In genomic region chr1:14109190-14109482, GRCm38 (mm10) we compare ENCODE assay signal across 9 mouse cellular contexts.
DNase-seq lines count a peak whose midpoint lies in the region; ATAC-seq and TF ChIP-seq lines count a peak whose summit lies in the region.
"Had no signal": no experiment of that assay in that cellular context is flagged by ENCODE, and none has a peak within 500 bp of the region (broad histone marks: within the 10 kb centered on the region; RNA-seq: fewer than 3 reads in every experiment).

No protein-coding gene starts in this region.

- intact Hi-C loops in heart, postnatal 36 days (cut with DNase I) = no loop called here
- intact Hi-C loops in left cerebral cortex, adult 2 months (cut with DNase I) = loop anchor here (5.0 kb wide), 1 partner anchor 78 kb away; no protein-coding TSS in a partner anchor

- no peak for TF ChIP-seq CTCF in left cerebral cortex, adult 2 months (IDR thresholded peaks at IDR 0.05)

- no peak overlapping the region for H3K4me3 ChIP-seq in left cerebral cortex, adult 2 months
- H3K4me3 ChIP-seq: heart, embryonic 13.5 days had no signal

- peak overlapping the region; percentile 26; the same call in 1 of the 2 replicates for H3K27ac ChIP-seq in left cerebral cortex, adult 2 months
- H3K27ac ChIP-seq: heart, embryonic 13.5 days had no signal

- no peak for ATAC-seq in activated CD4-positive, CD25-positive, alpha-beta regulatory T cell, adult 4 months
- ATAC-seq: lung, postnatal 0 days had no signal

- peak; percentile 80 for DNase-seq in heart, adult 11 months
- DNase-seq in heart, postnatal 36 days = no peak
- DNase-seq in left cerebral cortex, adult 2 months (ENCODE audit: extremely low spot score in 1 of 2, low spot score in 2 of 2) = no peak
- no peak for DNase-seq in left cerebral cortex, adult 18-20 months (ENCODE audit: low spot score in 2 of 2)
- peak; percentile 5 for DNase-seq in right cerebral cortex, postnatal 4 days
- no peak for DNase-seq in right cerebral cortex, postnatal 14 days

Comparison
In these comparisons a context has a peak if more than half of its experiments do, and no peak if none do; other contexts are left out.
1. DNase-seq: peak in heart, adult 11 months (single experiment) and right cerebral cortex, postnatal 4 days (single experiment); none in heart, postnatal 36 days (0 of 2), left cerebral cortex, adult 2 months (0 of 2), left cerebral cortex, adult 18-20 months (0 of 2) and right cerebral cortex, postnatal 14 days (single experiment).